Mouse (Mus musculus) liver, adult 2 months (tissue): ENCODE data around the gene Mrps25.

Experiments used
- CTCF ChIP-seq: fragments of 200-500 bp; IDR thresholded peaks from 2 replicates; pipeline ENCODE4 v1.5.1; 2011; ENCODE audit warnings: low read depth, low read length, control low read depth
- POLR2A ChIP-seq: fragments of 200-500 bp; IDR thresholded peaks from 2 replicates; pipeline ENCODE4 v1.6.1; 2011; ENCODE audit warnings: low read length, control low read depth; ENCODE audit not compliant: insufficient read depth; ENCODE audit errors: extremely low read depth

- no peak for TF ChIP-seq CTCF
- no peak for TF ChIP-seq POLR2A
Observed at GRCm38 (mm10) chr6:92231762-92232161, 47.9 kb upstream of the Mrps25 start.
